Mouse (Mus musculus) hematopoietic stem cell, adult 5-6 weeks (primary cell): Measurements from ENCODE around the gene Cd244a. TPM values are rescaled to one million over a fixed set of nuclear protein-coding genes. Genes with fewer than 3 reads are reported as not detected.
A peak's percentile ranks its signal among the peaks of the same experiment; 100 is the strongest.

Experiments used
- ATAC-seq, 2 experiments: fragments of 125-278 bp in 1 of 2; replicated peaks in 1 of 2; 2 replicates each; pipeline ENCODE4 v1.8.0; 2016 to 2017; ENCODE audit warnings: inconsistent platforms in 2 of 2, mild to moderate bottlenecking in 2 of 2, moderate number of reproducible peaks in 2 of 2, low read depth in 1 of 2, moderate TSS enrichment in 1 of 2; ENCODE audit not compliant: low FRiP score in 2 of 2, poor library complexity in 2 of 2, severe bottlenecking in 2 of 2, insufficient read depth in 1 of 2, low TSS enrichment in 1 of 2
- total RNA-seq: library from RNA; stranded (forward); fragments of 172-1452, 232-1000 nt; gene quantifications from 2 replicates; pipeline ENCODE4 v1.2.3, GENCODE M21; 2017

Gene Cd244a
- total RNA-seq, 1 experiment from 2014 or later: 25.9 TPM

GRCm38 (mm10) chr1:171630041-171630440 is 71.0 kb downstream of the Cd244a start:
- no peak for ATAC-seq

GRCm38 (mm10) chr1:171630912-171631311 is 71.9 kb downstream of the Cd244a start:
- no peak for ATAC-seq

GRCm38 (mm10) chr1:171631447-171631846 is 72.5 kb downstream of the Cd244a start:
- ATAC-seq: peak; percentile 82 to 89

- ATAC-seq: no peak
These were observed 76.7 kb downstream of the Cd244a start for GRCm38 (mm10) chr1:171635696-171636095.

- no peak for ATAC-seq
These were observed 78.1 kb downstream of the Cd244a start for GRCm38 (mm10) chr1:171637101-171637500.

- no peak for ATAC-seq
These were observed 79.7 kb downstream of the Cd244a start for GRCm38 (mm10) chr1:171638686-171639085.

GRCm38 (mm10) chr1:171640796-171641195 is 81.8 kb downstream of the Cd244a start:
- no peak for ATAC-seq

GRCm38 (mm10) chr1:171643612-171644011 is 84.6 kb downstream of the Cd244a start:
- ATAC-seq: peak; percentile 48 to 59; a peak in 3 of 4 replicates

- no peak for ATAC-seq
These were observed 87.5 kb downstream of the Cd244a start for GRCm38 (mm10) chr1:171646429-171646940.

- no peak for ATAC-seq
These were observed 88.7 kb downstream of the Cd244a start for GRCm38 (mm10) chr1:171647716-171648115.

GRCm38 (mm10) chr1:171648840-171649239 is 89.8 kb downstream of the Cd244a start:
- peak in 1 of 2 experiments; percentile 36; a peak in 2 of 4 replicates for ATAC-seq

GRCm38 (mm10) chr1:171652734-171653133 is 93.7 kb downstream of the Cd244a start, which contains the start of gene Slamf7:
Gene Slamf7 (minus strand): TSS chr1:171653035.
- no peak for ATAC-seq

GRCm38 (mm10) chr1:171658561-171658991 is 99.6 kb downstream of the Cd244a start:
- ATAC-seq: no peak; a peak in 2 of 4 replicates

Other genes with a start within 250 kb of the Cd244a start
- gene Dedd, start 230.0 kb upstream of the Cd244a start, total RNA-seq: 11.0 and 15.8 TPM in 2 replicates
- gene Nit1, start 213.5 kb upstream of the Cd244a start, total RNA-seq: 45.7 and 55.1 TPM in 2 replicates
- 35.8 and 50.2 TPM in 2 replicates for gene Pfdn2, start 213.5 kb upstream of the Cd244a start, total RNA-seq
- gene Klhdc9, start 198.4 kb upstream of the Cd244a start, total RNA-seq: 3.5 and 5.7 TPM in 2 replicates
- gene Nectin4, start 189.1 kb upstream of the Cd244a start, total RNA-seq: 5.2 and 6.2 TPM in 2 replicates
- 112 and 133 TPM in 2 replicates for gene Arhgap30, start 170.2 kb upstream of the Cd244a start, total RNA-seq
- gene Usf1, start 147.9 kb upstream of the Cd244a start, total RNA-seq: 47.0 and 59.5 TPM in 2 replicates
- 4.7 and 8.8 TPM in 2 replicates for gene Tstd1, start 140.3 kb upstream of the Cd244a start, total RNA-seq
- gene F11r, start 121.7 kb upstream of the Cd244a start, total RNA-seq: 12.1 and 13.4 TPM in 2 replicates
- 10.0 and 10.3 TPM in 2 replicates for gene Alyref2, start 55.7 kb upstream of the Cd244a start, total RNA-seq
- not detected in 2 replicates for gene Itln1, start 23.9 kb upstream of the Cd244a start, total RNA-seq
- gene Ly9, start 48.2 kb downstream of the Cd244a start, total RNA-seq: 35.9 and 41.0 TPM in 2 replicates
- gene Slamf7, start 93.8 kb downstream of the Cd244a start, total RNA-seq: 1.9 and 2.3 TPM in 2 replicates
- gene Cd48, start 122.8 kb downstream of the Cd244a start, total RNA-seq: 60.5 and 99.3 TPM in 2 replicates
- 2.1 and 2.6 TPM in 2 replicates for gene Slamf1, start 207.9 kb downstream of the Cd244a start, total RNA-seq